In the genomic region with DNA sequence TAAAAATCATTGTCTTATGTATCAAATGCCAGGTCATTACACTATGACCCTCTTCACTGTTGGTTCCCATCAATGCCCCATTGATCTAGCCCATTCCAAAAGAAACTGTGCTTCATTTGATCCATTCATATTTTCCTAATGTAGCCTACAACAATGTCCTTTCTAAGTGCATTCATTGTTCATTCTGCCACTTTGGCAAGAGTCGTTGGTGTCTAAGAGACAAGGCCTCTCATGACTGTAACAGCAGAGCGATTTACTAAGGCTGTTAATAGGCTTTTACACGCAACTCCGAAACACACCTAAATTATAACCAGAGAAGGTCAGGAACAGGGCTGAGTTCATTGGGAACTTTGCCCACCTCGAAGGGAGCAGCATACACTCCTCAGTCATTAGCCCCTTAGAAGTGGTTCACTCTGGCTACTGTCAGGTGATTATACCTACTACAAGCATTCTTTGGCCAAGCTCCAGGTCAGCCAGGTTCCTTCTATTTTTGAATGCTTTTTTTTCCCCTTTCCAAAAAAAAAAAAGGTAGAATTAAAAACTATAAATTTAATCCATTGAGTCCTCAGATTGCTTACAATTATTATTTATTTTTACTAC, we compare ENCODE assay signal across 26 mouse cellular contexts. TPM values are rescaled to one million over a fixed set of nuclear protein-coding genes. Genes with fewer than 3 reads are reported as not detected.
DNase-seq lines count a peak whose midpoint lies in the region; ATAC-seq lines count a peak whose summit lies in the region.
"Had no signal": no experiment of that assay in that cellular context is flagged by ENCODE, and none has a peak within 500 bp of the region (broad histone marks: within the 10 kb centered on the region; RNA-seq: fewer than 3 reads in every experiment).

No protein-coding gene starts in this region.

- H3K9ac ChIP-seq in kidney, embryonic 16.5 days (replicated peaks; ENCODE audit: low read length), result no peak overlapping the region
- H3K9ac ChIP-seq: embryonic facial prominence, embryonic 15.5 days; forebrain, embryonic 13.5 days; hindbrain, embryonic 15.5 days; limb, embryonic 12.5 days; liver, embryonic 15.5 days; lung, embryonic 14.5 days had no signal

- no peak for ATAC-seq in kidney, embryonic 16.5 days (ENCODE audit: low FRiP score, low TSS enrichment)
- ATAC-seq: forebrain, embryonic 13.5 days; inflammation-experienced regulatory T-cells, adult 6 months; midbrain, embryonic 16.5 days; Patski had no signal

- WGBS in kidney, embryonic 16.5 days, result 72% methylated on average over 5 of the region's 5 CpGs

- no peaks in the 10 kb centered on the region for H3K4me1 ChIP-seq in kidney, embryonic 16.5 days (ENCODE audit: insufficient read depth, low read length)
- H3K4me1 ChIP-seq: embryonic facial prominence, embryonic 10.5 days; embryonic facial prominence, embryonic 15.5 days; hindbrain, embryonic 15.5 days; liver, embryonic 15.5 days had no signal

- H3K4me3 ChIP-seq in kidney, embryonic 16.5 days (ENCODE audit: low read length), result no peak overlapping the region
- H3K4me3 ChIP-seq: embryonic facial prominence, embryonic 10.5 days; embryonic facial prominence, embryonic 15.5 days; forebrain, embryonic 13.5 days; hindbrain, embryonic 10.5 days; hindbrain, embryonic 15.5 days; limb, embryonic 12.5 days; liver, embryonic 15.5 days had no signal

- peaks cover 3% of the 10 kb centered on the region; the same call in 1 of the 2 replicates for H3K9me3 ChIP-seq in kidney, embryonic 16.5 days (ENCODE audit: low read length)
- H3K9me3 ChIP-seq: embryonic facial prominence, embryonic 10.5 days; embryonic facial prominence, embryonic 15.5 days; forebrain, embryonic 13.5 days; G1E; hindbrain, embryonic 10.5 days; hindbrain, embryonic 15.5 days; limb, embryonic 12.5 days; liver, embryonic 15.5 days had no signal

- peak; percentile 60 for DNase-seq in kidney, adult 11 months
- DNase-seq in retina, postnatal 1 day, result peak; percentile 51
- DNase-seq in retina, embryonic 14.5 days (ENCODE audit: low spot score), result no peak
- DNase-seq in kidney, postnatal 25 days, result peak; percentile 72 to 76
- DNase-seq in spleen, postnatal 14 days (ENCODE audit: low spot score in 2 of 2), result no peak
- no peak for DNase-seq in yolk sac, embryonic 10.5 days (ENCODE audit: low spot score)
- DNase-seq: cerebellum, adult 2 months; cerebellum, postnatal 14 days; gastrocnemius, postnatal 10 days; heart, postnatal 14 days; lung, embryonic 14.5 days; lung, postnatal 36 days; right cerebral cortex, postnatal 4 days had no signal

- H3K27ac ChIP-seq in kidney, embryonic 16.5 days (ENCODE audit: low read length), result no peak overlapping the region
- H3K27ac ChIP-seq: embryonic facial prominence, embryonic 10.5 days; embryonic facial prominence, embryonic 15.5 days; forebrain, embryonic 13.5 days; hindbrain, embryonic 10.5 days; hindbrain, embryonic 15.5 days; limb, embryonic 12.5 days; liver, embryonic 15.5 days had no signal

- no peaks in the 10 kb centered on the region for H3K27me3 ChIP-seq in kidney, embryonic 16.5 days (ENCODE audit: insufficient read depth, low read length)
- H3K27me3 ChIP-seq: embryonic facial prominence, embryonic 15.5 days; forebrain, embryonic 13.5 days; hindbrain, embryonic 15.5 days; limb, embryonic 12.5 days; liver, embryonic 15.5 days; Patski had no signal

- no peaks in the 10 kb centered on the region for H3K36me3 ChIP-seq in kidney, embryonic 16.5 days (ENCODE audit: insufficient read depth, low read length)
- H3K36me3 ChIP-seq: embryonic facial prominence, embryonic 10.5 days; embryonic facial prominence, embryonic 15.5 days; G1E; hindbrain, embryonic 10.5 days; hindbrain, embryonic 15.5 days; limb, embryonic 12.5 days; liver, embryonic 15.5 days had no signal

- no peak overlapping the region for H3K4me2 ChIP-seq in kidney, embryonic 16.5 days (replicated peaks; ENCODE audit: low read depth, low read length)
- H3K4me2 ChIP-seq: embryonic facial prominence, embryonic 15.5 days; forebrain, embryonic 13.5 days; hindbrain, embryonic 15.5 days; limb, embryonic 12.5 days; liver, embryonic 15.5 days; lung, embryonic 14.5 days; midbrain, embryonic 11.5 days had no signal

RNA-seq across cellular contexts. Expression of gene Tax1bp1, which starts 26.5 kb away (rescaled TPM):
- 134 and 135 TPM in 2 replicates for polyA plus RNA-seq in kidney, embryonic 16.5 days (2015; fragmentation: Nextera tagmentation; extraction: Ambion mirVana)

RNA-seq across cellular contexts. Expression of gene Hibadh, which starts 46.8 kb away (rescaled TPM):
- 164 and 171 TPM in 2 replicates for polyA plus RNA-seq in kidney, embryonic 16.5 days (2015; fragmentation: Nextera tagmentation; extraction: Ambion mirVana)

Comparison
In these comparisons a context has a peak if more than half of its experiments do, and no peak if none do; other contexts are left out.
1. DNase-seq: peak in kidney, adult 11 months (single experiment), retina, postnatal 1 day (single experiment) and kidney, postnatal 25 days (2 of 2); none in retina, embryonic 14.5 days (single experiment), spleen, postnatal 14 days (0 of 2) and yolk sac, embryonic 10.5 days (single experiment).